Mouse (Mus musculus) CH12.LX (cell line): ENCODE data around the gene Il18r1. TPM values are rescaled to one million over a fixed set of nuclear protein-coding genes. Genes with fewer than 3 reads are reported as not detected.

Experiments used
- DNase-seq: peaks from one replicate; pipeline ENCODE4 v3.0.0-alpha.2; 2013; ENCODE audit errors: extremely low read depth
- H3K27ac ChIP-seq: 2 replicates; pipeline ENCODE4 v1.5.1; 2012; ENCODE audit warnings: low read depth, mild to moderate bottlenecking, control low read depth, moderate library complexity; ENCODE audit not compliant: insufficient read depth
- H3K27me3 ChIP-seq: replicated peaks from 2 replicates; pipeline ENCODE3; 2012; ENCODE audit warnings: inconsistent platforms
- H3K36me3 ChIP-seq, 2 experiments: replicated peaks in 1 of 2; 2 replicates each; pipeline versions ENCODE3 to v1.6.1; 2012; ENCODE audit warnings: inconsistent platforms in 1 of 2, low read length in 1 of 2, mild to moderate bottlenecking in 1 of 2, mixed read lengths in 1 of 2, moderate library complexity in 1 of 2; ENCODE audit not compliant: control insufficient read depth in 1 of 2, insufficient read depth in 1 of 2
- H3K4me1 ChIP-seq, 2 experiments: 2 replicates each; pipeline ENCODE4 v1.6.1; 2012; ENCODE audit warnings: inconsistent platforms in 1 of 2, moderate library complexity in 1 of 2; ENCODE audit not compliant: insufficient read depth in 2 of 2, control insufficient read depth in 1 of 2
- H3K4me2 ChIP-seq: 2 replicates; pipeline ENCODE4 v1.6.1; 2012; ENCODE audit warnings: low read depth, mild to moderate bottlenecking, control low read depth; ENCODE audit not compliant: poor library complexity, insufficient read depth, severe bottlenecking
- H3K4me3 ChIP-seq, 3 experiments: fragments of 150-350 bp in 1 of 3; sonication (generic) in 1 of 3; replicated peaks in 1 of 3; 2 replicates each; pipeline versions ENCODE3 to v1.5.1; 2011 to 2012; ENCODE audit warnings: low read depth in 2 of 3, low read length in 2 of 3, mild to moderate bottlenecking in 2 of 3, moderate library complexity in 2 of 3, control low read depth in 1 of 3, improper control_type of control experiment in 1 of 3, inconsistent platforms in 1 of 3, mixed read lengths in 1 of 3; ENCODE audit not compliant: poor library complexity in 1 of 3
- H3K79me2 ChIP-seq: replicated peaks from 2 replicates; pipeline ENCODE4 v1.6.1; 2012; ENCODE audit warnings: mild to moderate bottlenecking, moderate library complexity; ENCODE audit not compliant: control insufficient read depth, poor library complexity, insufficient read depth, severe bottlenecking; ENCODE audit errors: extremely low read depth
- H3K9ac ChIP-seq: 2 replicates; pipeline ENCODE4 v1.6.1; 2012; ENCODE audit warnings: low read depth, mild to moderate bottlenecking, control low read depth, moderate library complexity; ENCODE audit not compliant: insufficient read depth
- H3K9me3 ChIP-seq: replicated peaks from 2 replicates; pipeline ENCODE3; 2012; ENCODE audit warnings: low read length, inconsistent platforms, mixed read lengths
- BHLHE40 ChIP-seq: IDR thresholded peaks from 2 replicates; pipeline ENCODE4 v1.6.1; 2011; ENCODE audit warnings: mild to moderate bottlenecking, low read depth, low read length, improper control_type of control experiment
- CHD1 ChIP-seq: IDR thresholded peaks from 2 replicates; pipeline ENCODE4 v1.6.1; 2012; ENCODE audit warnings: low read depth, low read length, improper control_type of control experiment, inconsistent platforms
- ELF1 ChIP-seq: IDR thresholded peaks from 2 replicates; pipeline ENCODE4 v1.6.1; 2014; ENCODE audit warnings: low read depth, mild to moderate bottlenecking, inconsistent platforms, low read length, improper control_type of control experiment
- GABPA ChIP-seq: IDR thresholded peaks from 2 replicates; pipeline ENCODE4 v1.6.1; 2012; ENCODE audit warnings: low read depth, low read length, improper control_type of control experiment, inconsistent platforms; ENCODE audit not compliant: insufficient replicate concordance
- HCFC1 ChIP-seq: IDR thresholded peaks from 2 replicates; pipeline ENCODE4 v1.6.1; 2012; ENCODE audit warnings: low read depth, mild to moderate bottlenecking, inconsistent platforms, low read length, improper control_type of control experiment
- JUN ChIP-seq: IDR thresholded peaks from 2 replicates; pipeline ENCODE4 v1.6.1; 2011; ENCODE audit warnings: low read depth, mild to moderate bottlenecking, low read length, improper control_type of control experiment, moderate library complexity; ENCODE audit not compliant: insufficient read depth
- MAFK ChIP-seq: IDR thresholded peaks from 2 replicates; pipeline ENCODE4 v1.6.1; 2011; ENCODE audit warnings: low read length, improper control_type of control experiment; ENCODE audit not compliant: insufficient replicate concordance
- MAZ ChIP-seq: IDR thresholded peaks from 2 replicates; pipeline ENCODE4 v1.6.1; 2012; ENCODE audit warnings: low read depth, mild to moderate bottlenecking, inconsistent platforms, low read length, improper control_type of control experiment, moderate library complexity
- MEF2A ChIP-seq: IDR thresholded peaks from 2 replicates; pipeline ENCODE4 v1.6.1; 2014; ENCODE audit warnings: low read depth, mild to moderate bottlenecking, inconsistent platforms, low read length, improper control_type of control experiment, borderline replicate concordance
- MXI1 ChIP-seq: IDR thresholded peaks from 2 replicates; pipeline ENCODE4 v1.6.1; 2011; ENCODE audit warnings: mild to moderate bottlenecking, low read depth, low read length, improper control_type of control experiment
- NRF1 ChIP-seq: IDR thresholded peaks from 2 replicates; pipeline ENCODE4 v1.6.1; 2014; ENCODE audit warnings: low read depth, mild to moderate bottlenecking, inconsistent platforms, low read length, improper control_type of control experiment, moderate library complexity
- PAX5 ChIP-seq: IDR thresholded peaks from 2 replicates; pipeline ENCODE4 v1.6.1; 2012; ENCODE audit warnings: low read length, inconsistent platforms, mixed read lengths
- POLR2AphosphoS2 ChIP-seq: IDR thresholded peaks from 2 replicates; pipeline ENCODE4 v1.6.1; 2011; ENCODE audit warnings: low read depth, low read length, improper control_type of control experiment
- RAD21 ChIP-seq: IDR thresholded peaks from 2 replicates; pipeline ENCODE4 v1.6.1; 2011; ENCODE audit warnings: low read depth, mild to moderate bottlenecking, low read length, improper control_type of control experiment, moderate library complexity
- SIN3A ChIP-seq: IDR thresholded peaks from 2 replicates; pipeline ENCODE4 v1.6.1; 2012; ENCODE audit warnings: low read length, improper control_type of control experiment, inconsistent platforms
- SMC3 ChIP-seq: IDR thresholded peaks from 2 replicates; pipeline ENCODE4 v1.6.1; 2011; ENCODE audit warnings: low read depth, low read length, improper control_type of control experiment
- TCF12 ChIP-seq: IDR thresholded peaks from 2 replicates; pipeline ENCODE4 v1.6.1; 2014; ENCODE audit warnings: low read depth, mild to moderate bottlenecking, inconsistent platforms, low read length, improper control_type of control experiment
- UBTF ChIP-seq: IDR thresholded peaks from 2 replicates; pipeline ENCODE4 v1.6.1; 2012; ENCODE audit warnings: low read depth, mild to moderate bottlenecking, inconsistent platforms, low read length, improper control_type of control experiment, moderate library complexity
- USF1 ChIP-seq: IDR thresholded peaks from 2 replicates; pipeline ENCODE4 v1.6.1; 2014; ENCODE audit warnings: low read depth, mild to moderate bottlenecking, inconsistent platforms, low read length, improper control_type of control experiment
- USF2 ChIP-seq: conservative IDR thresholded peaks from 2 replicates; pipeline ENCODE4 v1.6.1; 2011; ENCODE audit warnings: low read depth, low read length, improper control_type of control experiment
- ZMIZ1 ChIP-seq: IDR thresholded peaks from 2 replicates; pipeline ENCODE4 v1.6.1; 2012; ENCODE audit warnings: low read depth, mild to moderate bottlenecking, inconsistent platforms, low read length, improper control_type of control experiment
- dilution Hi-C: fragments of 300-500 bp; cut with MboI; formaldehyde crosslinking; loops from 2 replicates; pipeline ENCODE4 v1.14.3; 2020; ENCODE audit warnings: low sequenced_read_pairs; ENCODE audit not compliant: extremely low pct_unique_long_range_greater_than_20kb, extremely low pct_ligation_motif_present
- in situ Hi-C: fragments of 300-500 bp; cut with MboI; formaldehyde crosslinking; loops from 3 replicates; pipeline ENCODE4 v1.14.3; 2019; ENCODE audit warnings: low sequenced_read_pairs, low pct_ligation_motif_present, low pct_unique_long_range_greater_than_20kb, mixed read lengths
- polyA plus RNA-seq: library from polyadenylated mRNA; unstranded; fragments of >175 nt; gene quantifications from 2 replicates; pipeline ENCODE4 v1.2.1, GENCODE M21; 2012; ENCODE audit warnings: low read depth; ENCODE audit not compliant: insufficient read length
- total RNA-seq, 2 experiments: library from RNA; depleted of rRNA; stranded (reverse); fragments of 300-350 nt in 1 of 2; fragments of >200 nt in 1 of 2; gene quantifications; 2 replicates each; pipeline ENCODE4 v1.2.3; 2012 to 2014

Gene Il18r1
- total and polyA plus RNA-seq, 3 experiments, result 0.13 TPM; not detected in 2

DNA sequence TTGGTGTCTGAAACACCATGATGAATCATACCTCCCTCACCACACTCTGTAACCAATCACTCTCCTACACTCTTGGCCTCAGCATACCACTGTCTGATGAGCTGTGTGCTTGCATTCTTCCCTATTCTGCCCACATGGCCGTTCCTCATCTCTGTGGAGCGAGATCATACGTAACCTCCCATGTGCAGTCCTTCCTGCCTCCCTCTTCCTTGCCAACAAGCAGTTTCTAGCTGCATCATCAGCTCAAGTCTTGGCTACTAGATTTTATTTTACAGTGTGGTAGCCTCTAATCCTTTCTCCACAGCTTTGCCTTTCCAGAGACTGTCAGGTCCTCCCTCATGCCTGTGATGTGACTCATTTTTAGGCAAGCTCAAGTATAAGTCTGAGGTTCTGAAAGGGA is 20.6 kb upstream of the Il18r1 start:
- in situ Hi-C loops (no loop called here), dilution Hi-C loops (no loop called here)
- no peak for DNase-seq
- no peaks in the 10 kb centered on the region for H3K79me2 ChIP-seq
- H3K4me2 ChIP-seq, result no peak overlapping the region
- no peaks in the 10 kb centered on the region for H3K9me3 ChIP-seq
- H3K27me3 ChIP-seq, result no peaks in the 10 kb centered on the region
- H3K9ac ChIP-seq, result no peak overlapping the region
- no peak overlapping the region for H3K27ac ChIP-seq
- TF ChIP-seq BHLHE40 (no peak), MAFK (no peak), JUN (no peak), HCFC1 (no peak), NRF1 (no peak), GABPA (no peak), TCF12 (no peak), SMC3 (no peak), MAZ (no peak), MEF2A (no peak), UBTF (no peak), USF2 (no peak), POLR2AphosphoS2 (no peak)
- no peaks in the 10 kb centered on the region for H3K36me3 ChIP-seq
- no peak overlapping the region for H3K4me3 ChIP-seq
- H3K4me1 ChIP-seq, result no peaks in the 10 kb centered on the region

DNA sequence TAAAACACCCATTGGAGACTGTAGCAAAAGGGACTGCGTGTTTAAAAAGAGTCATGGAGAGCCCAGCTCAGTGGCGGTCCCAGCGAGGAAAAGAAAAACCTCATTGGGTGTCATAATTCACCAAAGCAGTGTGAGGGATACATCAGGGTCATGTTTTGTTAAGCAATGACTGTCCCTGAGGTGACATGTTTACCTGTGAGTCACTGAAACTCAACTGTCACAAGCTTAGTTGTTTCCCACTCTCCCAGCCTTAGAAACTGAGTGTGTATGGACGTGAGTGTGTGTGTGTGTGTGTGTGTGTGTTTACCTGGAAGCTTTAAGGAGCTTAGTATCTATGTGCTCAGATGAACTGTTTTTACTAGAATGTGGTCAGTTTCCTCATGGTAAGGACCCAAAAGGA is 2.0 kb downstream of the Il18r1 start:
- in situ Hi-C loops, result no loop called here

DNA sequence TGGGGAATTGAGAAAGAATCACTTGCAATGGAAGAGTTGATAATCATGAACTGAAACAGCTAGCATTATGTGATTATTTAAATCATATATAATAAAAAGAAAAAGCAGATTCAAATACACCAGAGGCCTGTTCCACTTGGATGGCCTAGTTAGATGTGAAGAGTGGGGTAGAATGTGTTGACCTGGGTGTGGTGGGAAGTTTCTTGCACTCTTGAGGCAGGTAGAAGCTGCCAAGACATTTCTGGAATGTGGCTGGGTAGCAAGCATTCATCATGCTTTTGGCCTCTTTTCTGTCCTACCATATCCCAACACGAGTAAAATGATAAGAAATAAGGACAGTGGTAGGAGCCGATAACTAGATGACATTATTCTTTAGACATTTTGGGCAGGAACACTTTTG is 3.5 kb downstream of the Il18r1 start:
- Histone ChIP-seq H3K9ac (no peak overlapping the region), H3K4me2 (no peak overlapping the region), H3K4me1 (peaks cover 3 to 14% of the 10 kb centered on the region in 2 experiments; a peak in 1 of 4 replicates), H3K27me3 (no peaks in the 10 kb centered on the region), H3K4me3 (no peak overlapping the region), H3K79me2 (no peaks in the 10 kb centered on the region), H3K9me3 (no peaks in the 10 kb centered on the region), H3K27ac (no peak overlapping the region), H3K36me3 (no peaks in the 10 kb centered on the region)
- TF ChIP-seq ZMIZ1 (no peak), RAD21 (no peak), USF1 (no peak), BHLHE40 (no peak), NRF1 (no peak), CHD1 (no peak), JUN (no peak), SIN3A (no peak), PAX5 (no peak)
- in situ Hi-C loops (no loop called here), dilution Hi-C loops (no loop called here)
- no peak for DNase-seq

More for the DNA sequence above, 2.0 kb downstream of the Il18r1 start:
- no peaks in the 10 kb centered on the region for H3K27me3 ChIP-seq
- no peak for DNase-seq
- H3K9me3 ChIP-seq, result no peaks in the 10 kb centered on the region
- no peaks in the 10 kb centered on the region for H3K79me2 ChIP-seq
- no peak overlapping the region for H3K9ac ChIP-seq
- H3K4me1 ChIP-seq, result peaks cover 3 to 9% of the 10 kb centered on the region in 2 experiments; a peak in 1 of 4 replicates
- H3K36me3 ChIP-seq, result no peaks in the 10 kb centered on the region
- dilution Hi-C loops, result no loop called here
- TF ChIP-seq ELF1, result no peak
- no peak for TF ChIP-seq MXI1
- no peak for TF ChIP-seq CHD1
- no peak for TF ChIP-seq MAFK
- H3K4me3 ChIP-seq, result no peak overlapping the region
- H3K27ac ChIP-seq, result no peak overlapping the region
- no peak overlapping the region for H3K4me2 ChIP-seq
